ENCODE assay signal across 8 mouse cellular contexts in the genomic region with DNA sequence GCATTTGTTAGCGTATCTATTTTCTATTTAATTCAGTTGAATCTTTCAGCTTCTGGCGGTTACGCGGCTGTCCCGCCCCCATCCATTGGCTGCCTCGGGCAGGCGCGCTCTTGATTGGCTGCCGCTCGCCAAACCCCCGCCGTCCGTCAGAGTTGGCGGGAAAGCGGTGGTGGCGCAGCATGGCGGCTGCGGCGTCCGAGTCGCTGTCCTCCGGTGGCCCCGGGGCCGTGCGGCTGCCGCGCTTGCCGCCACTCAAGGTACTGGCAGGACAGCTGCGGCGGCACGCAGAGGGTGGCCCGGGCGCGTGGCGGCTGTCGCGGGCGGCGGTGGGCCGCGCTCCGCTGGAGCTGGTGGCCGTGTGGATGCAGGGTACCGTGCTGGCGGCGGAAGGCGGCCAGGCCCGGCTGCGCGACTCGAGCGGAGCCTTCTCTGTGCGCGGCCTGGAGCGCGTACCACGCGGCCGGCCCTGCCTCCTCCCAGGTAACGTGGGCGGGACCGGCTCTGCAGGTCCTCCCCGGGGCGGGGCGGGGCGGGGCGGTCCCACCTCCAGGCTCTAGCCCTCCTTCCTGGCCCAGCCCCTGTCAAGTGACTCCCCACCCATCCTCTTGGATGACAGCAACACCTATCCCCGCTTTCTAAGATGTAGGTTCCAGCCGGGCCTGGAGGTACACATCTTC. TPM values are rescaled to one million over a fixed set of nuclear protein-coding genes. Genes with fewer than 3 reads are reported as not detected.
DNase-seq lines count a peak whose midpoint lies in the region; ATAC-seq lines count a peak whose summit lies in the region.

Rmi2 (plus strand) TSS at position 149 of the 677 bp plus-strand sequence.

- peak within 1 kb of the TSS; percentile 99 for H3K4me2 ChIP-seq in hindbrain, embryonic 16.5 days (ENCODE audit: low read length)

- peak; percentile 96 for ATAC-seq in hindbrain, embryonic 16.5 days

- no peaks in the 10 kb centered on the region for H3K27me3 ChIP-seq in hindbrain, embryonic 16.5 days (replicated peaks; ENCODE audit: control insufficient read depth, insufficient read depth, low read length)

- H3K4me3 ChIP-seq in hindbrain, embryonic 16.5 days (ENCODE audit: low read length) = peak within 1 kb of the TSS; percentile 86

- peak; percentile 55 for DNase-seq in WW6 (ENCODE audit: low read depth, low spot score)
- DNase-seq in cerebellum, postnatal 36 days = peak; percentile 83 to 86
- peak; percentile 84 for DNase-seq in gastrocnemius, adult 18-20 months (ENCODE audit: low spot score)
- peak; percentile 78 to 84 for DNase-seq in left cerebral cortex, adult 18-20 months (ENCODE audit: low spot score in 2 of 2)
- peak; percentile 90 to 91 for DNase-seq in lung, postnatal 4 days
- DNase-seq in retina, postnatal 1 day = peak; percentile 92
- DNase-seq in thymus, postnatal 4 days = peak; percentile 92

- peak within 1 kb of the TSS; percentile 17; the same call in 1 of the 2 replicates for H3K27ac ChIP-seq in hindbrain, embryonic 16.5 days (ENCODE audit: low read depth, low read length)

- H3K4me1 ChIP-seq in hindbrain, embryonic 16.5 days (ENCODE audit: control insufficient read depth, insufficient read depth, low read depth, low read length) = peaks cover 6% of the 10 kb centered on the region

- no peaks in the 10 kb centered on the region for H3K36me3 ChIP-seq in hindbrain, embryonic 16.5 days (ENCODE audit: control insufficient read depth, insufficient read depth, low read length)

- H3K9me3 ChIP-seq in hindbrain, embryonic 16.5 days (ENCODE audit: control insufficient read depth, low read length) = no peaks in the 10 kb centered on the region

- under 1% methylated on average over 41 of the region's 69 CpGs for WGBS in hindbrain, embryonic 16.5 days

- H3K9ac ChIP-seq in hindbrain, embryonic 16.5 days (ENCODE audit: low read depth, low read length) = peak within 1 kb of the TSS; percentile 69

RNA-seq across cellular contexts. Expression of gene Rmi2, which starts in this region (rescaled TPM):
- total RNA-seq in gastrocnemius, adult 18-20 months (2021) = 1 to 10 TPM in 1 of 2 experiments, under 1 TPM in 1; 0.95 to 1.5 TPM
- 0.70 and 0.74 TPM in 2 replicates for polyA plus RNA-seq in hindbrain, embryonic 16.5 days (2015; fragmentation: Nextera tagmentation; extraction: Ambion mirVana)
- under 1 TPM in 1 of 2 experiments, not detected in 1; 0.16 TPM for total RNA-seq in left cerebral cortex, adult 18-20 months (2021)

Comparison
In these comparisons a context has a peak if more than half of its experiments do, and no peak if none do; other contexts are left out.
1. Peak in every context shown above with its lines: DNase-seq, ATAC-seq, H3K4me3 ChIP-seq and H3K27ac ChIP-seq.
2. Peak in ATAC-seq, H3K4me3 ChIP-seq, H3K27ac ChIP-seq, H3K9ac ChIP-seq and H3K4me2 ChIP-seq in hindbrain, embryonic 16.5 days; RNA of the gene not detected or under 1 TPM.
3. Peak in DNase-seq in left cerebral cortex, adult 18-20 months; RNA of the gene not detected or under 1 TPM.